Mouse (Mus musculus): Measurements from ENCODE around the gene Ube2u. TPM values are rescaled to one million over a fixed set of nuclear protein-coding genes. Genes with fewer than 3 reads are reported as not detected.
"Not testable (repeated sequence)": the region's sequence is repeated elsewhere in the genome, so short reads cannot be mapped to it uniquely, and the experiment has no call there.

Ube2u gene
- not detected for total RNA-seq (2021)
- long read RNA-seq, experiment 1: 0 reads
- long read RNA-seq, experiment 2: 0 reads

DNA sequence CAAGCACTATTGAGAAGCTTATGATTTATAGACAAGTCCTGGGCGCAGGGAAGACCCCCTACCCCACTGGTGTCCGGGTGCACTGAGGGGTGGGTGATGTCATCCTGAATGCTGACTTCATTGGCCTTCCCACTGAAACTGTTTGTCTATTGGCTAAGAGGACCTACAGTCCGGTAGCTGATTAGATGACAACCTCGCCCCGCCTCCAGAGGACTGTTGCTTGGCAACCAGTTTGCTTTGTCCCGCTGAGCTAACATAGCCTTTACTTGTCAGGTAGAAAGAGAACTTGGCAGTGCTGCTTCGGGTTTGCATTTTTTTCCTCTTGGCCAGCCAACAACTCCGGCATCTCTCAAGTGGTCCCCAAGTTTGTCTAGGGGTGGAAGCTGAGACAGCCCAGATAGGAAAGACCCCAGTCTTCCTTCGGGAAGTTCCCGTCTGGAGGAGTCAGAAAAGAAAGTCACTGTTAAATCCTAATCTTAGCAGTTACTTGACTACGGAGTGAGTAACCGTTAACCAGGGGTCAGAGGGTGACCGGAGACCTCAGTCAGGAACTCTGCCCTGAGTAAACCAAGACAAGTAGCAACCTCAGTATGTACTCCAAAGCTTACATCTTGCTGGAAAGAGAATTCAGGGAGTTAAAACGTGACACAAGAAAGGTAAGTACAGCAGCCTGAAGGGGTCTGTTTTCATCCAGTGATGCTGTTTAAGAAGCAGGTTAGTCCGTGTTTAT is at the start of gene Ube2u:
Gene Ube2u (plus strand): TSS at position 258 of the 730 bp plus-strand sequence.
- intact Hi-C loops (cut with DNase I): no loop called here
- peak; percentile 13 to 45 for DNase-seq

DNA sequence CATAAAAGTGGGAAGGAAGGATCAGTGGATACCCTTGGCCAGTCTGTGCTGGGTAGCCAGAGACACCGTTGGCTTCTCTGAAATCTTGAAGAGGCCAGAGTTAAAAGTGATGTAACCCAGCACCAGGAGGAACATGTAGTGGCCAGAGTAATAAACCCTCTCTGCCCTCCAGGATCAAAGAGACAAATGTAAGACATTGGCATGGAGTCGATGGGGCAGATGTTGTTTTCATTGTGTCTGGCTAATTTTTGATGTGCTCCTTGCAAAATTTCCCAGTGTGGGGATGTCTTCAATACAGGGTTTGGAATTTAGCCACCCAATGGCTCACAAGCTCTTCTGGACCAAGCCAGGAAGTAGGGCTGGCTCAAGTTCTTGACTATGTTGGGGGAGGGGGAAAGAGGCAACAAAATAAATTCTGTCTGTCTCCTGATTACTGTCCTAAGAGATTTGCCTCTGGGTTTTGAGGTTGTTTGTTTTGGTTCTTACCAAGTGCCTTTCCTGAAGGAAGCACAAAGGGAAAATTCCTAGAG is 49.2 kb upstream of the Ube2u start:
- intact Hi-C loops (cut with DNase I): no loop called here
- DNase-seq: peak in 1 of 2 experiments; percentile 36

DNA sequence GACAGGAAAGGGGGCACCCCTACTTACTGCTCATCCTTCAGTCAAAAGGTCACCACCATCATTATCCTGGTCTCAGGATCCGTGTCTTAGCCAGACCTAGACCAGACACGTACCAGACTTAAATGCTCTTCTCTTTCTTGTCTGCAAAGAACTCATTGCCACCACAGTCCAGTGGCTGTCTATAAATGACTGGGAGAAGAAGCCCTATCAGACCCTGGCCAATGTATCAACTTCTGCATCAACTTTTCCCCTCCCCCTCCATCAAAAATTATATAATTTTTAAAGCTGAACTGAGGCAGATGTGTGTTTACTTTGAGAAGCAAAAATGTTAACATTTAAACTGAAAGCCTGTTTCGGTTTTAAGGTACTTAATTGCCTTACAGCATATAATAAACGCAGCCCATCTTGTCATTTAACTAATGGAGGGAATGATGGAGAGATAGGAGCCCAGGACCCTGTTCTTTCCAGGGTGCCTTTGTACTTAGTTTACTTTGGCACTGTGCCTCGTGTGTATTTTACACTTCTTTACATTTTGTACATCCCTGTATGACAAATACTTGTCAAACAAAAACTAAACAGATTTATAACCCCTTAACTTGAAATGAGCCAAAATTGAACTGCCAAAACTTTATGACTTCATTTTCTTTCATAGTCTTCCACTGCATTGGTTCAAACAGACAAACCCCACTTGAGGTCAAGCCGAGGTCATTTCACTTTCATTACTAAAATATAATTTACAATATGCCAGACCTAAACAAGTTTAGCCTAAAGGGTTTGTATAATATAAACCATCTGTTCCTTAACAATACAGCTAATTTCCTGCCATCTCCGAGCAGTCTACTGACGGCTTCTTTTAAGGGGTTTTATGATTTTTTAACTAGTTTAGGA is 43.1 kb upstream of the Ube2u start:
- intact Hi-C loops (cut with DNase I): no loop called here
- no peak for DNase-seq

DNA sequence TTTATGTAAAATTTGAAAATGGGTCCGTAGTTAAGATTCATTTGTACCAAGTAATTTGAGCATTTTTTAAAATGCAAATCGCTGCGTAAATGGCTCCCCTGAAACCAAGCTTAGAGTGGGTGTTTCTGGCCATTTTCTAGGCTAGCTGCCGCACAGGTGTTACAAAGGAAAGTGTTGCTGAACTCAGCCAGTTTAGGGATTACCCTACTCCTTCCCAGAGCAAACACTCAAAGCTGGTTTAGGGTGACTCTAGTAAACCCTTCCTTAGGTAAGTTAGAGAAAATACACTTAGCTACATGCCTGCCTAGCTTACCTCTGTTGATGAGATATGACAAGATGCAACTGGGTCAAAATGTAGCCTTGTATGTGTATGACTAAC is 42.5 kb upstream of the Ube2u start:
- intact Hi-C loops (cut with DNase I): no loop called here
- no peak for DNase-seq

DNA sequence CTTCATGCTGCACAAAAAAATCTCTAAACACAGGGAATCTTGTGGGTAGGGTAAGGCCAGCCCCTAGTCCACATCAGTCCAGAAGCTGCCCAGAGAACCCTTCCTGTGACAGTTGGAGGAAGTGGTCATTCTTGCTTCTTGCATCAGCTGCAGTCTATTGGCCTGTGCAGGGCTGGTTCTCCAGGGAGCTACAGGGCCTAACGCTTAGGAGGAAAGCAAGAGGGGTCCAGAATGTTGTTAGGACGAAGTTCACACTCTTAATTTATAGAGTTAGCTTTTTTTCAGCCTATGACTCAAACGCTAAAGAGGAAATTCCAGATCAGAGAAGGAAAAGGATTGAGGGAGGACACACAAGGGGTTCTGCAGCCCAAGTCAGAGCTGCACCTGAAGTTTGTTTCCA is 31.8 kb upstream of the Ube2u start:
- intact Hi-C loops (cut with DNase I): no loop called here

DNA sequence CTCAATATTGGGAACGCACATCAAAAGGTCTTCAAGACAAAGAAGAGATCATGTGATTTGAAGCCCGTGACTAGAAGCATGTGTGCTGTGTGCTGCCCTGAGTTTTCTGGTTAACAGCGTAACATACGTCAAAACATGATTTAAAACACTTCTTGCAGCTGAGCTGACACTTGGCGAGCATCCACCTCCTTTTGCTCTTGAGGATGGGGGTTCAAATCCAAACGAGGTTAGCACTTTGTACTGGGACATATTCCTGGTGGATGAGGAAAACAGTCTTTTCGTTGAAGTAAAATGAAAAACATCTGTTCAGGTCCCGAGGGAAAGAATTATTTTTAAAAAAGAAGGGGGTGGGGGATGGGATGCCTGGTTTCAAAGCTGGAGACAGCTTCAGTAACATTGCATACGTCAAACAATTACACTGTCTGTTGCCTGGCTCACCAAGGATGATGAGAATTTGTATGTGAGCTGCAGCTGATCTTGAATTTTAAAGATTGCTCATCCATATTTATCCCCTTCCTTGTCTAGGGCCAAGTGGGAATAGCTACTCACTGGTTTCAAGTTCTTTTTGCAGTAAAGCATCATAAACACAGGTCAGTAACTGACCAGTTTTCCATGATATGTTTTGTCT is 16.0 kb upstream of the Ube2u start:
- intact Hi-C loops (cut with DNase I): no loop called here
- DNase-seq: peak; percentile 12 to 17

More for the DNA sequence above, 31.8 kb upstream of the Ube2u start:
- DNase-seq: no peak

DNA sequence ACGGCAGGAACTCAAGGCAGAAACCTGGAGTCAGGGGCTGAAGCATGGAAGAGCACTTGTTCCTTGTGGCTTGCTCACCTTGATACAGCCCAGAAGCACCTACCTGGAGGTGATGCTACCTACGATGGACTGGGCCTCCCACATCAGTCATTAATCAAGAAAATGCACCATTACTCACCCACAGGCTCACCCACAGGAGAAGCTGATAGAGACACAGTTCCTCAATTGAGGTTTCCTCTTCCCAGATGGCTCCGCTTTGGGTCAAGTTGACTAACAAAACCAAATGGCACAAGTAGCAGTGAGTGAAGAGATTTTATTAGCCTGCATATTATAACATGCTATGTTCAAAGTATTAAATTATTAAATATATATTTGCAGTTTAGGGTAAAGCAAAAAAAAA is 9.8 kb downstream of the Ube2u start:
- intact Hi-C loops (cut with DNase I): no loop called here
- DNase-seq: no peak

DNA sequence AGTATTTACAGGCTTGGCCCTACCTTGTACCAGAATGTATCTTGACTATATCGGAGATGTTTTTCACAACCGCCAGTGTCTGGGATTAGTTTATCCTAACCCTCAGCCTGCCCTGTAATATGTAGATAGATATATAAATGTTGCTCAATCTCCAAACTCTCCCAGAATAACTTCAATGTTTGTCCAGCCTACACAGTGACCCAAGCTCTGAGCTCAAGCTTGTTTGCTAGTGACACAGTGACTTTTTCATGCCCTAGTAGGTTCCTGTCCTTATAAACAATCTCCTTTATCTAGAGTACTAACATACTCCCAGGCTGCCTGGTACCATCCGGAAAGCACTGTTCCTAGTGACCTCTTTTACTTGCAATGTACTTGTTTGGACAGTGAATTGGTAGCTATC is 16.5 kb downstream of the Ube2u start:
- DNase-seq: no peak
- intact Hi-C loops (cut with DNase I): no loop called here

DNA sequence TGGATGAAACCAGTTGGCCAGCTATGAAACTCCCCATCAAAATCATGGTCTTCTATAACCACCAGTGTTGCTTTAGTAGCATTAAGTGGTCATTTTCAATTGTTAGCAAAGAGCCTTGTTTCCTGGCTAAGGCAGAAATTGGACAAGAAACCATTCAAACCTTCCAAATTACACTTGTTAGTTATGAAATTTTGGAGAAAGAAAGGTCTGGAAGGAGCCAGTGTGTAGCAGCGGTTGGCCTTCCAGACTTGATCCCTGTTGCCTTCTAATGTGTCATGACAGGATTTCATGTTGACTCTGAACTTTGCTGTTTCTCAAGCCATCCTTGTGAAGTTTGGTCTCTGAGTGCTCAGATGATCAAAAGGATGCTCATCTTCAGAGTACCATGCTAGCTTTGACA is 17.9 kb downstream of the Ube2u start:
- intact Hi-C loops (cut with DNase I): no loop called here
- peak; percentile 9 to 17 for DNase-seq

DNA sequence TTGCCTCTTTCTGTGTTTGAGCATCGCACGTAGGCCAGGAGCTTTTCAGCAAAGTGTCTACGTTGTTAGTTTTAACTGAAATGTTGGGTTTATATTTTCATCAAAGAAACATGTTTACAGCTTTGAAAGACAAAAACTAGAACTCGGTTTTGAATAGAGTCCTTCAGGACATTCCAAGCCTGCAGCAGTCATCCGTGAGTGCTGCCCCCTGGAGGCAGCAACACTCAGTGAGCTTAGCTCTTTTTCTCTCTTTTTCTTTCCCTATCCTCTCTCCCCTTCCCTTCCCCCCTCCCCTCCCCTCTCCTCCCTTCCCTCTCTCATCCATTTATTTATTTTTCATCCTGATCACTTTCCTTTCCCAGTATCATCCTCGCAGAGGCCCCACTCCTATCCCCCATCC is 19.5 kb downstream of the Ube2u start:
- peak; percentile 22 to 23 for DNase-seq
- intact Hi-C loops (cut with DNase I): no loop called here

DNA sequence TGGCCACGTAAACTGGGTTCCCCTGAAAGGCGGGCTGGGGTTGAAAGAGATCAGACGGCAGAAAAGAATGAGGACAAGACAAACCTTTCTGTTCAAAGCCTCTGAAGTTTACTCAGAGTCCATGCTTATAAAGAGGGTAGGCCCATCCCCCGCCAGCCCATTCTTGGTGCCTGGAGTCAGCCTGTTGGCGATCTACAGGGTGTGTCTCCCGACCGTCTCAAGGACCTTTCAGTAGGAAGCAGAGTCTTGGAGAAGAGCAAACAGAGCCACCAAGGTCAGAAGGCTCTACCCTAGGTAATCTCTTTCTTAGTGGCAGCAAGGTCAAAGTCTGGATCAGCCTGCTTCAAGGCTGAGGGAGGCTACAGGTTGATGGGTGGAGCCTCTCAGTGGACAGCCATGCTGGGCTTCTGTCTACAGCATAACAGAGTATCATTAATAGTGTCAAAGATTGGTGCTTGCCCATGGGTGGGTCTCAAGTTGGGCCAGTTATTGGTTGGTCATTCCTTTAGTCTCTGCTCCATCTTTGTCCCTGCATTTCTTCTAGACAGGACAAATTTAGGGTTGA is 20.5 kb downstream of the Ube2u start:
- intact Hi-C loops (cut with DNase I); DNase-seq: not testable (repeated sequence)

DNA sequence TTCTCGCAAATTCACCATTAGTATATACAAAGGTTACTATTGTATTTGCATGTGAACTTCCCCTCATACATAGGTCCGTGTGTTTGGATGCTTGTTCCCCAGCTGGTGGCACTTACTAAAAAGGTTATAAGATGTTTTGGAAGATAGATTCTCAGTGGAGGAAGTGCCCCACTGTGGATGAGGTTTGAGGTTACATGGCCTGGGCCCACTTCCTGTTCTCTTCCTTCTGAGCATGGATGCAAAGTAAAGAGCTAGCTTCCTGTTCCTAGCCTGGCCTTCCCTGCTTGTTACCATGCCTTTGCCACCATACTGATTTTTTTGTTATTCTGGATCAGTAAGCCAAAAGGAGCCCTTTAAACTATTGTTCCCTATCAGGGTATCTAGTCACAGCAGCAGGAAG is 24.7 kb downstream of the Ube2u start:
- no peak for DNase-seq
- intact Hi-C loops (cut with DNase I): no loop called here

DNA sequence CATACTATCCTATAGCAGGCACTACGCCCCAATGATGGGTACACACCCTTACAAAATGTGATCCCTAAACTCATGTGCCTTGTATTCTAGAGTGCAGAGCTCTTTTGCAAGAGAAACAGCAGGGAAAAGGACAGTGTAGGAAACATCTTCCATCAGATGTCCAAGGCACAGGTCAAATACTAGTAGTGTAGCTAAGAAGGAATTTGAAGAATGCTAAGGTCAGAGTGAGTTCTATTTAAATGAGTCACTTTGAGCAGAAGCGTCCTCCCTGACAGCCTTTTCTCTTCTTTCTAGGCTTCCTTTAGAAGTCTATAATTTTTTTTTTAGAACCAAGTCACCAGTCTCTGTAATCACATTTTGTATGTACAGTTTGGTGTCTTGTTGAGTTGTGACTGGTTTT is 39.0 kb downstream of the Ube2u start:
- DNase-seq: no peak
- intact Hi-C loops (cut with DNase I): no loop called here

DNA sequence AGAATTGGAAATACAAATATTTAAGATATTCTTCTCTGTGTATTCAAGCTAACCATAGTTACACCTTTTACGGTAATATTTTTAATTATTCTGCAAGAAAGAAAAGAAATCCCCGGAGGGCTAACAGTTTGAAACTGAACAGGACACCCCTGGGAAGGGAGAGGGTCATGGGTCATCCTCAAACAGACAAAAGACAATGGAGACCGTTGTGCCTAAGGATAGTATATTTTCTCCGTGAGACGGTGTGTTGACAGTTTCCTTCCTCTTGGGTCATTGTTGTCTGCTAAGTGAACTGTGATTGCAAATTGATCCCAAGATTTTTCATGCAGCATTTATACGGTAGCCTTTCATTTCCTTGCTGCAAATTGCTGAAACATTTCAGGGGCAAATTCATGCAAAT is 43.9 kb downstream of the Ube2u start:
- intact Hi-C loops (cut with DNase I): no loop called here
- DNase-seq: no peak

DNA sequence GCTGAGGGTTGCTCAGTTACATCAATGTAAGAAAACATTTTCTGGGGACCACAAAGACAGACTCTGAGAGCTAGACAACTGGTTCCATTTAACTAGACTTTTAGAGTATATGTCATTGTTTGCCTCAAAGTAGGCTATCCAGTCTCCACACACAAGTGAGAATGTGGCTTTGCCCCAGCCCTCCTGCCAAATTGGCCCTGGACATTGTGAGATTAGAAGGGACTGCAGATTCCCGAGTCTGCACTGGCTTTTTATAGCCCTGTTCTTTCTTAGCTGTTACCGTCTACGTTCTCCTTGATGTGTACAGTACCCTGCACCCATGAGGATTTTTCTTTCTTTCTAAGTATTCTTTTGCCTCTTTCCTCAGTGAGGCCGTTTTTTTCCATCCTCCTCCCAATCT is 46.1 kb downstream of the Ube2u start:
- intact Hi-C loops (cut with DNase I): no loop called here
- DNase-seq: peak; percentile 15 to 64

DNA sequence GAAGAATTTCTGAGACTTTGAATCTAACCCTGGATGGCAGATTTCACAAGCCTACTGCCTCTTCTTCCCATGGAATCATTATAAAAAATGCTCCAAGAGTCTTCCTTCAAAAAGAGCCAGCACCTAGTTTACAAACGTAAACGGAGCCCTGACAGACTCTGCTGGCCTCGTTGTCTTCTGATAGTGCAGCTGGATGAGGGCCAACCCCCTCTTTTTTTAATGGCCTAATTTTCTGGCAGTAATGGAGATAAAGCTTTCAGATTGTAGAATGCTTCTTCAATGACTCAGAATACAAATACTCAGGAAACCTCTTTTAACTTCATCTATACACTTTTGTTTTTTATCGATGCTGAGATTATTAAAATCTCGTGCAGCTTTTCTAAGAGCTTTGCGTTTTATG is 47.6 kb downstream of the Ube2u start:
- peak; percentile 12 to 32 for DNase-seq
- intact Hi-C loops (cut with DNase I): no loop called here

DNA sequence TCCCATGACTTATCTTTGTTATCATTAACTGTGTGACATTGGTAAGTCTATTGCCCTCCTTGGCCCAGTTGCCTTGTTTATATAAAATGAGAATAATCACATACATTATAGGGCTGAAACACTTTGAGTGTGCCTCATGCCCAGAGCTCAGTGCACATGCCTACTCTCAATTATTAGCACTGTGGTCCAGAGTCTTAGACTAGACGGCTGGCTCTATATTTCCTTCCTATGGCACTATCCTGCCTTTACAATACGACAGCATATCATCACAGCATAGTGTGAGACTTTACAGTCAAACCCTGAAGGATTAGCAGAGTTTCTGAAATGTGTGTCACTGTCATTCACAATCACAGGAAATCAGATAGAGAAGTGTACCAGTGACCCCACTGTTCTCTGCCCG is 48.4 kb downstream of the Ube2u start:
- intact Hi-C loops (cut with DNase I): no loop called here

DNA sequence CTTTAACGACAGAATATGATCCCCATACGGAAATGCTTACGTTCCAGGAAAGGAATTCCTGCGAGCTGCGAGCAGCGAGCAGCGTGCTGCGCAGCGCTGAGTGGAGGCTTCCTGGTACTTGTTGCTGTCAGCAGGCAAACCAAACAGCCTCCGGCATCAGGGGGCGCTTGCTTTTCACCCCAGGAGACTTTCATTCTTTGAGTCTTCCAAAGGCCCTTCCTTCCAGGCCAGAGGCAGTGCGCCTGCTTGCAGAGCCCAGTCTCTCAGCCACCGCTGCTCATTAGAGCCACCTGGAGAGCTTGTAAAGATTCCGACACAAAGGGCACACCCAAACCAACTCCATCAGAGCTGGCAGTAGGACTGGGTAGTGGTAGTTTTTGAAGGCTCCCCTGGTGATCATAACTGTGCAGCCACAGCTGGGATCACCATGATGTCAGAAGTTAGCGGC is 48.9 kb downstream of the Ube2u start:
- DNase-seq: peak; percentile 15 to 35
- intact Hi-C loops (cut with DNase I): no loop called here

More for the DNA sequence above, 48.4 kb downstream of the Ube2u start:
- DNase-seq: no peak

DNA sequence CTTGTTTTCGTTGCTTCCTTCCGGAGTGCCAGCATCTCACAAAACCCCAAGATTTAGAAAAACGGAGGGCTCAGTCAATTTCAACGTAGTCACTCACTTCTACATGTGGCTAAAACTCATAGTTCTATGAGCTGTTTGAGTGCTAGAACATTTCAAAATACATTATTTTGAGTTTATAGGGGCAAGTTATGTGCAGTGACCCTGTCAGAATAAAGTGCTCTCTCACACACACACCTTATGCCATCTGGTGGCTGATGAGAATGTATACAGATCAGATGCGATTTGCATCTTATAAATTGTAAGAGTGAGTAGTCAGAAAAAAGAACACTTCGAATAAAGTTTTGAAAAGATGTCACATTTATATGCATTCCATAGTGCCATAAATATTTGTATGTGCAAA is 55.0 kb downstream of the Ube2u start:
- no peak for DNase-seq
- intact Hi-C loops (cut with DNase I): loop anchor here (2.0 to 10.0 kb wide), 2 partner anchors 319 to 439 kb away; partner anchors contain the start of gene Ror1

DNA sequence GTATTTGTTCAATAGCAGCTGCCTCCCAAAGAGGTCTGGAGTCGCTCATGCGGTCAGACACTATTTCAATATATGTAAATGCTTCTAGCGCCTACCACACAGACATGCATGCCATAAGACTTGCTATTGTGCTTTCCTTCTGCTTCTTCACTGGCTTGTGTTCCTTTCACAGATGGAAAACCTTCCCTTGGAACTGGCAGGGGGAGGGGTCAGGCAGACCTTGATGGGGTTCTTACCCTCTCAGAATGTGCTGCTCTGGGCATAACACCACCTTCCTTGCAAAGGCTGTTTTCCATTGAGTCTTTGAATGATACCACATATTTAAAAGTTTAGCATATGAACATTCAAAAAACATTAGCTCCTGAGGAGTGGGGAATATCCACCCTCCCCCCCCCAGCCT is 56.3 kb downstream of the Ube2u start:
- no peak for DNase-seq
- intact Hi-C loops (cut with DNase I): loop anchor here (2.0 to 10.0 kb wide), 4 partner anchors 128 to 588 kb away; partner anchors contain the start of gene Ror1

All from heart, postnatal 14 days (tissue).